Mouse (Mus musculus) adrenal gland, postnatal 4 days (tissue): Measurements from ENCODE around the gene Als2. TPM values are rescaled to one million over a fixed set of nuclear protein-coding genes. Genes with fewer than 3 reads are reported as not detected.

Experiments
- DNase-seq, 2 experiments: peaks; one replicate each; pipeline ENCODE4 v3.0.0; 2021 to 2022; ENCODE audit warnings: low spot score in 2 of 2, mixed read lengths in 2 of 2
- total RNA-seq, 2 experiments: library from RNA; stranded (reverse); gene quantifications; 2 replicates each; pipeline ENCODE4 v1.2.3; 2021

Gene Als2
- total RNA-seq, 2 experiments from 2014 or later: 15.2 to 16.9 TPM

GRCm38 (mm10) chr1:59167654-59168425, 69.2 kb downstream of the Als2 start:
- no peak for DNase-seq

- DNase-seq: no peak
Observed at GRCm38 (mm10) chr1:59166232-59166905, 70.7 kb downstream of the Als2 start.

GRCm38 (mm10) chr1:59163918-59164317, 73.1 kb downstream of the Als2 start:
- DNase-seq: no peak

- DNase-seq: no peak
Observed at GRCm38 (mm10) chr1:59163030-59163461, 74.0 kb downstream of the Als2 start, which contains the start of gene Mpp4. Mpp4 (minus strand) TSS chr1:59163389.

GRCm38 (mm10) chr1:59162309-59163024, 74.6 kb downstream of the Als2 start:
- no peak for DNase-seq

GRCm38 (mm10) chr1:59161396-59161795, 75.6 kb downstream of the Als2 start:
- DNase-seq: no peak

- DNase-seq: no peak
Observed at GRCm38 (mm10) chr1:59160871-59161270, 76.2 kb downstream of the Als2 start.

GRCm38 (mm10) chr1:59159136-59159535, 77.9 kb downstream of the Als2 start:
- DNase-seq: no peak

- no peak for DNase-seq
Observed at GRCm38 (mm10) chr1:59158498-59158897, 78.5 kb downstream of the Als2 start.

GRCm38 (mm10) chr1:59157846-59158245, 79.2 kb downstream of the Als2 start:
- no peak for DNase-seq

GRCm38 (mm10) chr1:59152346-59152745, 84.7 kb downstream of the Als2 start:
- no peak for DNase-seq

- no peak for DNase-seq
Observed at GRCm38 (mm10) chr1:59150542-59150941, 86.5 kb downstream of the Als2 start.

- no peak for DNase-seq
Observed at GRCm38 (mm10) chr1:59144543-59144942, 92.5 kb downstream of the Als2 start.

- peak in 1 of 2 experiments; percentile 48 for DNase-seq
Observed at GRCm38 (mm10) chr1:59142809-59143208, 94.2 kb downstream of the Als2 start.

GRCm38 (mm10) chr1:59134419-59134818, 102.6 kb downstream of the Als2 start:
- no peak for DNase-seq

GRCm38 (mm10) chr1:59128879-59129278, 108.2 kb downstream of the Als2 start:
- no peak for DNase-seq

GRCm38 (mm10) chr1:59125558-59125957, 111.5 kb downstream of the Als2 start:
- DNase-seq: no peak

- peak; percentile 82 to 86 for DNase-seq
Observed at GRCm38 (mm10) chr1:59119720-59120457, 117.1 kb downstream of the Als2 start, which contains the start of gene Tmem237. Tmem237 (minus strand) TSS chr1:59120408.
